Mouse (Mus musculus) 416B (cell line): ENCODE measurements around the gene Nucb1.
"Not testable (repeated sequence)": the region's sequence is repeated elsewhere in the genome, so short reads cannot be mapped to it uniquely, and the experiment has no call there.

Experiments
- DNase-seq: peaks from one replicate; pipeline ENCODE4 v3.0.0; 2011; ENCODE audit warnings: low read depth

The Nucb1 gene

GRCm38 (mm10) chr7:45524841-45525621, 14.8 kb upstream of the Nucb1 start:
- DNase-seq = peak; percentile 97

GRCm38 (mm10) chr7:45523678-45524170, 13.5 kb upstream of the Nucb1 start:
- DNase-seq = no peak

GRCm38 (mm10) chr7:45522957-45523676, 12.9 kb upstream of the Nucb1 start:
- no peak for DNase-seq

DNA sequence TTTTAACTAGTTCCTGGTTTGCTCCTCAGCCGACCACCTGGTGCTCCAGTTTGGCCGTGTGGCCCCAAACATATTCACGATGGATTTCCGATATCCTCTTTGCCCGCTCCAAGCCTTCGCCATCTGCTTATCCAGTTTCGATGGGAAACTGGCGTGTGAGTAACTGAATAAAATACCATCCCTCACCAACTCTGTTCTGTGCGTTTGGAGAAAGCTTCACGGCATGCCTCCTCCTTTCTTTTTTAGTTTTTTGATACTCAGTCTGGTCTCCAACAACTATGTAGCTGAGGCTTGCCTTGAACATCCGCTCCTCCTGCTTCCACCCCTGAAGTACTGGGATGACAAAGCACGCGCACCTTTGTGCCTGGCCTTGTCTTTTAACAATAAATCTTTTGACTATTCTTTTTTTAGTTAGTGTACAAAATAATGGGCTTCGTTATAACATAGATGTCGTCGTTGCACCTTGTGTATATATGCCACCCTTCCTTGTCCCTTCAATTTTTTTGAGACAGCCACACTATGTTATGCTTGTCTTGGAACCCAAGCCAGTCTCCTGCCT, 12.1 kb upstream of the Nucb1 start:
- DNase-seq = no peak

DNA sequence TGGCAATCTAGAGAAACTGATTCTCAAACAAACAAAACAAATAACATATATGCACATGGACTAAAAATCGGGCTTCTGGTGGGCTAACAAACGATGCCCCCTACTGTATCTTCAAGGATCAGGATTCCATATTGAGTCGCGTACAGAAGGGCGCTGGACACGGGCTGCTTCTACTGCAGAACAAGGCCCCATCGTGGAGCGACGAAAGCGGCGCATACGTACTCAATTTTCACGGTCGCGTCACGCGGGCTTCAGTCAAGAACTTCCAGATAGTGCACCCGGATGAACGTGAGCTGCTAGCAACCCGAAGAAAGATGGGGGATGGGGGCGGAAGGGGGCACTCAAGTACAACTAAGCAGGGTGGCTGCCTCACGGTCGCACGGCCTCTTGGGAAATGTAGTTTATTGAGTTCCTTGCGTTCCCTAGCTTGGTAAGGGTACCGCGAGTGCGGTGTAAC, 11.6 kb upstream of the Nucb1 start:
- peak; percentile 92 for DNase-seq

DNA sequence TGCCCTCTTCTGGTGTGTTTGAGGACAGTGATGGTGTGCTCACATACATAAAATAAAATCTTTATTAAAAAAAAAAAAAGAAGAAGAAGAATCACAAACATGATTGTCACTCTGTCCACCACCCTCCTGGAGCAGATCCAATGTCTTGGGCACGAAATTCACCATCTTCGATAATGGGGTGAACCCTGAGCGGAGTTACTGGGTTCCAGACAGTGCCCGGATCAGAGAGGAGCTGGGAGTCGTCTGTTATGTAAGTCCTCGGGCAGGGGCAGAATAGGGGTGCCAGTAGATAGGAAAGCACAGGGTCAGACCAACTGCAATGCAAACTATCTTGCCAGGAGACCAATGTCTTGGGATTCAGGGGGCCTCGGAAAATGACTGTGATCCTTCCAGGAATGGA, 10.4 kb upstream of the Nucb1 start:
- DNase-seq = no peak

DNA sequence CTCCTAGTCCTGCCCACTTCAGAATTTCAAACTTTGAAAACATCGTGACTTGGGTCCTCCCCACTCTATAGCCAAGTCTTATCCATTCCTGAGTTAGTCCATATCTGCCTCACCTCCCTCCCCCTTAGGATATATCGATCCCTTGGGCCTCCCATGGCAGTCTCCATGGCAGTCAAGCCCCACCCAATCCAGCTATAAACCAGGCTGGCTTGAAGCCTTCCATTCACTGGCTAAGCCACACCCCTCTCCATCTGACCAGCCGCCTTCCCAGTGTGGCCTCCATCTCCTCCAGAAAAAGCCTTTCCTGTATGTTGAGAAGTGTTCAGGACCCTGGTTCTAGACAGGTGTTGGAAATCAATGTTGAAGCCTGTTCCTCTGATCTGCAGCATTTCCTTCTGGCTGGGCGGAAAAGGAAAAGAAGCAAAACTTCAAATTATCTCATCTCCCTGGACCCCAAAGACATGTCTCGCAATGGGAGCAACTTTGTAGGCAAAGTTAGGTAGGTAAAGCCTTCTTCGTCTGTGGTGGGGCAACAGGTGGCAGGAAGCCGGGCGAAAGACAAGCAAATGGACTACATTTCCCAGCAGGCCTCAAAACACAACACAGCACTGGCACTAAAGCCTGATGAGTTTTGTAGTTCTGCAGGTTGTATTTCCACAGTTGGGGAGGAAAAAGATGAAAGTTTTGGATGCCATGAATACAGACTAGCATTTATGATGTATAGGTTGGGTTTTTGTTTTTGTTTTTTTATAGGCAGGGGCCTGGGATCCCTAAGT, 9.3 kb upstream of the Nucb1 start:
- DNase-seq = no peak

DNA sequence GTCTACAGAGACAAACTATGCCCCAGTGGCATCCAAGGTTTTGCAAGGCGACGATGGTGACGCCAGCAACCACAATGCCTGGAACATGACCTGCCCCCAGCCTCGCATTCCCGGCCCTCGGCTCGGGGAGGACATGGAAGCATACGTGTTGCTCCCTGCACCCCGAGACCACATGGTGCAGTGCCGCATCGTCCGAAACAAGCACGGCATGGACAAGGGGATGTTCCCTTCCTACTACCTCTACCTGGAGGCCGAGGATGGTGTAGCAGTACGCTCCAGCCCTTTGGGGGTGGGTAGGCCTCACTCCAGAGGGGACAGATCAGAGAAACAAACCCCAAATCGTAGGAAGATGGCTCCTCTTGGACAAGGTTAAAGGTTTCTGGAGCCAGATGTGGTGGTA, 8.4 kb upstream of the Nucb1 start:
- no peak for DNase-seq

GRCm38 (mm10) chr7:45516846-45517245, 6.6 kb upstream of the Nucb1 start:
- DNase-seq = not testable (repeated sequence)

- DNase-seq = no peak
Observed at GRCm38 (mm10) chr7:45515436-45515835, 5.2 kb upstream of the Nucb1 start.

DNA sequence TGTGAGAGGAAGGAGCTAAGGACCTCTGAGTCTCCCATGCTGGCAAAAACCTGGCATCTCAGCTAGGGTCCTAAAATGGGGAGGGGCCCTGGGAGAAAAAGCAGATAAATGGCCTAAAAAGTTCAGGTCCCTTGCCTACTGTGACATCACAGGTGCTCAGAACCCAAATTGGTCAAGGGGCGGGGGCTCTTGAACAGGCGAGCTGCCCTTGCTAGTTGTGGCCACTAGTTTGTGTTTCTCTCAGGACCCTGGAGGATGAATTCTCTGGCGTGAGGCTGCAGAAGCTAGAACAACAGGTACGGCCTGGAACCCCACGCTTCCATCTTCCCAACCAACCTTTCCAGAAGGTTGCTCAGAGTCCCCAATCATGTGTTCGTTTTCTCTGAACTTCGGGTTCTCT, 4.2 kb upstream of the Nucb1 start:
- DNase-seq = no peak

DNA sequence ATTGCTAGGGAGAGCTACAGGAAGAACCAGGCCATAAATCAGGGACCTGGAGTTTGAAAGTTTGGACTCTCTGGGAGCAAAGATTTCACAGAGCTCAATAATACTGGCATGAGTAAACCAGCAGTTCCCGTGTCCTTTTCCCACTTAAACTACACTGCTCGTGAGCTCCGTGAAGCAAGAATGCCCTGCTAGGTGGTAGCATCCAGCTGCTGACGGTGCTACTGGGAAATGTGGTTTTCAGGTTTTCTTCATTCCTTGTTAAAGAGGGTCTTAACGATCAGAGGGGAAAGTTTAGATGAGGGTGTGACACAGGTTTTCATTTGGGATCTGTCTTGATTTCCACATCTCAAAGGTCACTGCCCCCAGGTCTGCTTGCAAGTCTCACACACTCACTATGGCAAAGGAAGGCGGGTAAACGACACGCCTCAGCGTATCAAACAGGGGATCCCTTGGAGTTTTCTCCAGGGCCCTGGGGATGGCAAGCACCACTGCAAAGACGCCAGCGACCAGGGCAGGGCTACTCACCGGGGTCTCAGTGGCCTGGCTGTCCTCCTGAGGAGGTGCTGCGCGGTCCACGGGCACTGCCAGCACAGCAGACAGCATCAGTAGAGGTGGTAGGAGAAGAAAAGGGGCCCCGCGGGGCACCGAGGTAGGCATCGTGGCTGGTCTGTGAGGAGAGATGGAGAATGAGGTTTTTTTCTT, 874 bp downstream of the Nucb1 start:
- DNase-seq = peak; percentile 44

DNA sequence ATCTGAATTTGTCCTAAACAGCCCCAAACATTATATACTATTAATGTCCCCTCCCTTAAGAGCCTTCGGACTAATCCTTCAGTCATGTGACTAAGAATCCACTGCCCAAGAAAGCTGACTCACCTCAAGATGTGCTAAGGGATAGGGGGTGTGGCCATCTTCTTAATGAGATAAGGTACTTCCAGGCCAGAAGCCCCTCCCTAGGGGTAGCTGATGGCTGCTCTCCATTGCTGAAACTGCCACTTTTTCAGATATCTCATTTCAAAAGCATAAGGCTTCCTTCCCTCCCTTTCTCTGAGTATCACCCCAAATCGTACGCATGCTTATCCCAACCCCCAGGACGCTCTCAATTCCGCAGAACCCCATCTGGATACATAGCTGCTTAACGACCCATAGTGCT, 1.6 kb downstream of the Nucb1 start:
- peak; percentile 91 for DNase-seq

- no peak for DNase-seq
Observed at GRCm38 (mm10) chr7:45507583-45507982, 2.6 kb downstream of the Nucb1 start.

DNA sequence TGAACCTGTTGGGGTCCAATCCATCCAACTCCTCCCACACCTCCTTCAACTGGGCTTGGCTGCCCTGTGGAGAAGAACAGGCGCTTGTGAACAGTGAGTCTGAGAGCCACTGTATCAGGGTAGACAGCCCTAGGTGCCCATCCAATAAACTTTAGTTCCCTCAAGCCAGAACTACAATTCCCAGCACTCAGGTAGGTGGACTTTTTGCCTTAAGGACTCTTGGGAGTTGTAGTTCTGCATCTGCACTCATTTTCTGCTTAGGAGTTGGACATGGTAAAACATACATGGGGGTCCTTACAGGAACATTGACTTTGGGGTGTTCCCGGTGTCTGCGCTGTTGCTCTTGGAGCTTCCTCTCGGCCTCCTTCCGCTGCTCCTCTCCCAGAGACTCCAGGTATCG, 11.8 kb downstream of the Nucb1 start:
- no peak for DNase-seq

DNA sequence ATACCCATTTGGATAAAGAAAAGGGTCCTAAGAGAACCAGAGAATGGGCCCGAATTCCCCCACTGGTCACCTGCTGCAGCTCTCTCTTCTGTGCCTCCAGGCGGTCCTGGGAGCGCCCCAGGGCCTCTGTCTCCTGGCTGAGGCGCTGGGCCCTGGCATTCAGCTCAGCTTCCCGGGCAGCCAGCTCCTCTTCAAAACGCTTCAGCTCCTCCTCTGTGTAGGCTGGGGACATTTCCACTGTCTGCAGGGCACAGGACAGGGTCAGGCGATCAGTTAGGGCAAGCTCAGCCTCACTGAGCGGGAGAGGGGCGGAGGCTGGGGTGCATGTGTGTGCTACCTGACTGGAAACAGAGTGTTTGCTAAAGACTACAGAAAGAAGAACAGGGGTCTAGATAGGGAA, 15.7 kb downstream of the Nucb1 start:
- no peak for DNase-seq

- DNase-seq = no peak
Observed at GRCm38 (mm10) chr7:45492951-45493350, 17.3 kb downstream of the Nucb1 start.

DNA sequence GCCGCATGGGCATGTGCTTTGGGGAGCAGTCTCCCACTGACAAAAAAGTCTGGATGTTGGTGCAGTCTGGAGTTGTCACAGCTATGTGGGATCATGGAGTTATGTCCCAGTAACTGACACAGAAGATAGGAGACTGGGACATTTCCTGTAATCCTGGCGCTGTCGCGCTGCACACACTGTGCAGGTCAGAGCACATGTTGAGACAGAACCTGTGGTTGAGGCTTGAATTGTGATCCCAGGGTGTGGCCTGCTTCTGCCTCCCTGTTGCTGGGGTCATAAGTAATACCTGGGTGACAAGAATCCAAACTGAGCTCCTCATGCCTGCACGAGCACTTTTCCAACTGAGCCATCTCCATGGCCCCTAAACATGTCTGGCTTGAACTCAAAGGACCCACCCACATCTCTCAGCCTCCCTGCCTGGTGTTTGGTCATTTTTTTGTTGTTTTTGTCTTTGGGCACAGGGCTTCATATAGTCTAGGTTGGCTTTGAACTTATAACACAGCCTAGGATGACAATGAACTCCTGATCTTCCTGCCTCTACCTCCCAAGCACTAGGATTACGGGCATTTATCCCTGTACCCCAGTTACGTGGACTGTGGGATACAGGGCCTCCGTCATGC, 17.9 kb downstream of the Nucb1 start:
- DNase-seq = no peak

- DNase-seq = peak; percentile 54
Observed at GRCm38 (mm10) chr7:45491264-45491663, 18.9 kb downstream of the Nucb1 start.

- peak; percentile 85 for DNase-seq
Observed at GRCm38 (mm10) chr7:45490822-45491221, 19.4 kb downstream of the Nucb1 start.

GRCm38 (mm10) chr7:45489578-45489977, 20.6 kb downstream of the Nucb1 start:
- DNase-seq = no peak
